In the genomic region with DNA sequence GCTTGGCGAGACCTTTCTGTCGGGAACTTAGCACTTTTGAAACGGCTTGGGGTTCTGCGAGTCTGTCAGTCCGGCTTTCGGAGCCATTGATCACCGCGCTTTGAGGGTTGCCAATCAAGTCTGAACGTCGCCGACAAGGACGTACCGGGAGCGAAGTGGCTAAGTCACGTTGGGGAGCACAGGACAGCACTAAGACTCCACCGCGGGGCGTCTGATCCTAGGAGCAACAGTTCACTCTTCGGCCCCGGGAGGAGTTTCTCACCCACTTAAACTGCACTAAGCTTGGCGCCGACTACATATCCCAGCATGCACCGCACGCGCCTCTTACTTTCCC, we compare ENCODE assay signal across 9 mouse cellular contexts. TPM values are rescaled to one million over a fixed set of nuclear protein-coding genes. Genes with fewer than 3 reads are reported as not detected.
DNase-seq lines count a peak whose midpoint lies in the region; ATAC-seq and TF ChIP-seq lines count a peak whose summit lies in the region.
"Had no signal": no experiment of that assay in that cellular context is flagged by ENCODE, and none has a peak within 500 bp of the region (broad histone marks: within the 10 kb centered on the region; RNA-seq: fewer than 3 reads in every experiment).

No protein-coding gene starts in this region.

- no peaks in the 10 kb centered on the region for H3K9me3 ChIP-seq in kidney, embryonic 16.5 days (ENCODE audit: low read length)
- no peaks in the 10 kb centered on the region for H3K9me3 ChIP-seq in hindbrain, embryonic 16.5 days (ENCODE audit: control insufficient read depth, low read length)
- no peaks in the 10 kb centered on the region for H3K9me3 ChIP-seq in midbrain, embryonic 16.5 days (replicated peaks; ENCODE audit: control insufficient read depth, low read length, poor library complexity, severe bottlenecking)

- H3K9ac ChIP-seq in kidney, embryonic 16.5 days (replicated peaks; ENCODE audit: low read length): peak overlapping the region; percentile 87
- peak overlapping the region; percentile 91 for H3K9ac ChIP-seq in hindbrain, embryonic 16.5 days (ENCODE audit: low read depth, low read length)
- peak overlapping the region; percentile 60 for H3K9ac ChIP-seq in midbrain, embryonic 16.5 days (ENCODE audit: low read depth, low read length)

- WGBS in kidney, embryonic 16.5 days: 0% methylated on average over 25 of the region's 25 CpGs
- 0% methylated on average over 24 of the region's 25 CpGs for WGBS in hindbrain, embryonic 16.5 days
- under 1% methylated on average over 25 of the region's 25 CpGs for WGBS in midbrain, embryonic 16.5 days

- no peak; the same call in 1 of the 2 replicates for ATAC-seq in kidney, embryonic 16.5 days (ENCODE audit: low FRiP score, low TSS enrichment)
- ATAC-seq in hindbrain, embryonic 16.5 days: no peak
- ATAC-seq in midbrain, embryonic 16.5 days: no peak

- H3K4me2 ChIP-seq in kidney, embryonic 16.5 days (replicated peaks; ENCODE audit: low read depth, low read length): peak overlapping the region; percentile 82
- H3K4me2 ChIP-seq in hindbrain, embryonic 16.5 days (ENCODE audit: low read length): peak overlapping the region; percentile 91
- H3K4me2 ChIP-seq in midbrain, embryonic 16.5 days (ENCODE audit: low read length): peak overlapping the region; percentile 72

- peak overlapping the region; percentile 80 for H3K4me3 ChIP-seq in kidney, embryonic 16.5 days (ENCODE audit: low read length)
- peak overlapping the region; percentile 81 for H3K4me3 ChIP-seq in cortical plate, adult 2 months (ENCODE audit: insufficient read depth, low read length)
- peak overlapping the region; percentile 78 for H3K4me3 ChIP-seq in hindbrain, embryonic 16.5 days (ENCODE audit: low read length)
- peak overlapping the region; percentile 48 for H3K4me3 ChIP-seq in midbrain, embryonic 16.5 days (ENCODE audit: low read depth, low read length)

- peak overlapping the region; percentile 98 for H3K27ac ChIP-seq in kidney, embryonic 16.5 days (ENCODE audit: low read length)
- H3K27ac ChIP-seq in cortical plate, adult 2 months (ENCODE audit: insufficient read depth, low read length): peak overlapping the region; percentile 34
- H3K27ac ChIP-seq in hindbrain, embryonic 16.5 days (ENCODE audit: low read depth, low read length): peak overlapping the region; percentile 99
- peak overlapping the region; percentile 99 for H3K27ac ChIP-seq in midbrain, embryonic 16.5 days (ENCODE audit: low read length)

- DNase-seq in kidney, postnatal 10 days: no peak
- no peak for DNase-seq in gastrocnemius, postnatal 25 days
- DNase-seq in ovary, postnatal 14 days (ENCODE audit: low spot score): no peak
- no peak for DNase-seq in left cerebral cortex, adult 9 months (ENCODE audit: low spot score in 2 of 2)

- H3K36me3 ChIP-seq in kidney, embryonic 16.5 days (ENCODE audit: insufficient read depth, low read length): peaks cover 30% of the 10 kb centered on the region
- peaks cover 9% of the 10 kb centered on the region; the same call in 1 of the 2 replicates for H3K36me3 ChIP-seq in hindbrain, embryonic 16.5 days (ENCODE audit: control insufficient read depth, insufficient read depth, low read length)
- peaks cover 9% of the 10 kb centered on the region; the same call in 1 of the 2 replicates for H3K36me3 ChIP-seq in midbrain, embryonic 16.5 days (ENCODE audit: control insufficient read depth, insufficient read depth, low read length)

- H3K4me1 ChIP-seq in kidney, embryonic 16.5 days (ENCODE audit: insufficient read depth, low read length): peaks cover 15% of the 10 kb centered on the region
- peaks cover 3% of the 10 kb centered on the region; the same call in 1 of the 2 replicates for H3K4me1 ChIP-seq in cortical plate, adult 2 months (ENCODE audit: control insufficient read depth, insufficient read depth, low read length)
- H3K4me1 ChIP-seq in hindbrain, embryonic 16.5 days (ENCODE audit: control insufficient read depth, insufficient read depth, low read depth, low read length): peaks cover 24% of the 10 kb centered on the region
- H3K4me1 ChIP-seq in midbrain, embryonic 16.5 days (ENCODE audit: control insufficient read depth, insufficient read depth, low read length): peaks cover 13% of the 10 kb centered on the region

- TF ChIP-seq CTCF in cortical plate, adult 2 months (IDR thresholded peaks at IDR 0.05; ENCODE audit: extremely low read depth, insufficient read depth, low read length): no peak

- no peaks in the 10 kb centered on the region for H3K27me3 ChIP-seq in kidney, embryonic 16.5 days (ENCODE audit: insufficient read depth, low read length)
- no peaks in the 10 kb centered on the region for H3K27me3 ChIP-seq in hindbrain, embryonic 16.5 days (replicated peaks; ENCODE audit: control insufficient read depth, insufficient read depth, low read length)
- H3K27me3 ChIP-seq in midbrain, embryonic 16.5 days (ENCODE audit: control insufficient read depth, insufficient read depth, low read depth, low read length): no peaks in the 10 kb centered on the region

- TF ChIP-seq POLR2A in cortical plate, adult 2 months (IDR thresholded peaks at IDR 0.05; ENCODE audit: extremely low read depth, insufficient read depth, low read length): no peak

RNA-seq across cellular contexts. Expression of a gene that starts 0.3 kb away (rescaled TPM):
- polyA plus RNA-seq in kidney, embryonic 16.5 days (2015; fragmentation: Nextera tagmentation; extraction: Ambion mirVana): 8.7 and 8.8 TPM in 2 replicates
- 1.9 and 2.4 TPM in 2 replicates for polyA plus RNA-seq in cortical plate, adult 2 months (2012; rRNA removed)
- 6.3 and 7.9 TPM in 2 replicates for polyA plus RNA-seq in hindbrain, embryonic 16.5 days (2015; fragmentation: Nextera tagmentation; extraction: Ambion mirVana)
- 6.8 and 7.7 TPM in 2 replicates for polyA plus RNA-seq in midbrain, embryonic 16.5 days (2015; fragmentation: Nextera tagmentation; extraction: Ambion mirVana)
- 1 to 10 TPM; 1.7 to 2.0 TPM for total RNA-seq in gastrocnemius, postnatal 25 days (2021)

RNA-seq across cellular contexts. Expression of a gene that starts 0.4 kb away (rescaled TPM):
- 19.7 and 21.7 TPM in 2 replicates for polyA plus RNA-seq in kidney, embryonic 16.5 days (2015; fragmentation: Nextera tagmentation; extraction: Ambion mirVana)
- polyA plus RNA-seq in cortical plate, adult 2 months (2012; rRNA removed): 12.9 and 13.0 TPM in 2 replicates
- 12.0 and 14.1 TPM in 2 replicates for polyA plus RNA-seq in hindbrain, embryonic 16.5 days (2015; fragmentation: Nextera tagmentation; extraction: Ambion mirVana)
- 12.4 and 12.7 TPM in 2 replicates for polyA plus RNA-seq in midbrain, embryonic 16.5 days (2015; fragmentation: Nextera tagmentation; extraction: Ambion mirVana)
- total RNA-seq in gastrocnemius, postnatal 25 days (2021): 1 to 10 TPM; 5.8 to 8.7 TPM

RNA-seq across cellular contexts. Expression of a gene that starts 9.1 kb away (rescaled TPM):
- polyA plus RNA-seq in kidney, embryonic 16.5 days (2015; fragmentation: Nextera tagmentation; extraction: Ambion mirVana): 104 and 111 TPM in 2 replicates
- 16.4 and 17.6 TPM in 2 replicates for polyA plus RNA-seq in cortical plate, adult 2 months (2012; rRNA removed)
- polyA plus RNA-seq in hindbrain, embryonic 16.5 days (2015; fragmentation: Nextera tagmentation; extraction: Ambion mirVana): 27.8 and 34.6 TPM in 2 replicates
- polyA plus RNA-seq in midbrain, embryonic 16.5 days (2015; fragmentation: Nextera tagmentation; extraction: Ambion mirVana): 22.0 and 23.3 TPM in 2 replicates
- 10 to 100 TPM in 1 of 2 experiments, 1 to 10 TPM in 1; 9.0 to 10.2 TPM for total RNA-seq in gastrocnemius, postnatal 25 days (2021)

RNA-seq across cellular contexts. Expression of a gene that starts 27.9 kb away (rescaled TPM):
- polyA plus RNA-seq in kidney, embryonic 16.5 days (2015; fragmentation: Nextera tagmentation; extraction: Ambion mirVana): 15.0 and 15.6 TPM in 2 replicates
- not detected in 2 replicates for polyA plus RNA-seq in cortical plate, adult 2 months (2012; rRNA removed)
- polyA plus RNA-seq in hindbrain, embryonic 16.5 days (2015; fragmentation: Nextera tagmentation; extraction: Ambion mirVana): 0.15 TPM in 1 of 2 replicates, not detected in the other
- not detected in 2 replicates for polyA plus RNA-seq in midbrain, embryonic 16.5 days (2015; fragmentation: Nextera tagmentation; extraction: Ambion mirVana)
- not detected for total RNA-seq in gastrocnemius, postnatal 25 days (2021)
- total RNA-seq: gastrocnemius, adult 8-10 months had no signal

RNA-seq across cellular contexts. Expression of a gene that starts 31.4 kb away (rescaled TPM):
- 1.7 and 3.0 TPM in 2 replicates for polyA plus RNA-seq in kidney, embryonic 16.5 days (2015; fragmentation: Nextera tagmentation; extraction: Ambion mirVana)
- polyA plus RNA-seq in cortical plate, adult 2 months (2012; rRNA removed): 29.5 and 36.4 TPM in 2 replicates
- polyA plus RNA-seq in hindbrain, embryonic 16.5 days (2015; fragmentation: Nextera tagmentation; extraction: Ambion mirVana): 0.33 and 4.0 TPM in 2 replicates
- 0.38 TPM in 1 of 2 replicates, not detected in the other for polyA plus RNA-seq in midbrain, embryonic 16.5 days (2015; fragmentation: Nextera tagmentation; extraction: Ambion mirVana)
- total RNA-seq in gastrocnemius, postnatal 25 days (2021): 1,000 to 10,000 TPM; 1,477 to 1,564 TPM

Comparison
In these comparisons a context has a peak if more than half of its experiments do, and no peak if none do; other contexts are left out.
1. H3K27ac ChIP-seq: peak in every context shown above with its lines; median percentile 99 in hindbrain, embryonic 16.5 days; 99 in midbrain, embryonic 16.5 days; 98 in kidney, embryonic 16.5 days; 34 in cortical plate, adult 2 months.